Mouse (Mus musculus): ENCODE data around the gene Gm11555.
"Not testable (repeated sequence)": the region's sequence is repeated elsewhere in the genome, so short reads cannot be mapped to it uniquely, and the experiment has no call there.

Gm11555 gene

GRCm38 (mm10) chr11:99650136-99650535 is at the start of gene Gm11555:
Gene Gm11555, minus strand, starts transcription at chr11:99650236.
- DNase-seq = no peak

GRCm38 (mm10) chr11:99690463-99690862 is 40.4 kb upstream of the Gm11555 start, which contains the start of gene Gm14190:
Gene Gm14190, minus strand, starts transcription at chr11:99690740.
- DNase-seq = no peak

DNA sequence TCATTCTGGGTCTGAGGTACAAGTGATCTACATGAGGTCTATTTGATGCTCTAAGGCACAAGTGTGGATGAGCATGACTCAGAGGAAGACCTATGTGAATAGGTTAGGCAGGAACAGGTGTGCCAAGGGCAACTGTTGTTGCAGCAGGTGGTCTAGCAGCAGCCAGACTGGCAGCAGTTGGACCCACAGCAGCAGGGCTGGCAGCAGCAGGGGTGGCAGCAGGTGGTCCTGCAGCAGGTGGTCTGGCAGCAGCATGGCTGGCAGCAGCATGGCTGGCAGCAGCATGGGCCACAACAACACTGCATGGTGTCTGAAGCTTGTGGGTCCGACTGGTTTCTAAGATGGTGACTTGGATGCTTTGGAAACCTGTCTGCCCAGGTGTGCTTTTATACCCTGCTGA is 35.2 kb upstream of the Gm11555 start:
- DNase-seq = not testable (repeated sequence)

DNA sequence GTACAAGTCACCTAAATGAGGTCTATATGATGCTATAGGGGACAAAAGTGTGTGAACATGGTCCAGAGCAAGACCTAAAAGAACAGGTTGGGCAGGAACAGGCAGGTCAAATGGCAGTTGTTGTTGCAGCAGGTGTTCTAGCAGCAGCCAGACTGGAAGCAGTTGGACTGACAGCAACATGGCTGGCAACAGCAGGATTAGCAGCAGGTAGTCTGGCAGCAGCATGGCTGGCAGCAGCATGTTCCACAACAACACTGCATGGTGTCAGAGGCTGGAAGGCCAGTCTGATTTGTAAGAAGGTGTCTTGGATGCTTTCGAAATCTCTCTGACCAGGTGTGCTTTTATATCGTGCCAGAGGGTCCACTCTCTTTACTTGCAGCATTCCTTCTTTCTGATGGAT is 33.4 kb upstream of the Gm11555 start:
- DNase-seq = no peak

DNA sequence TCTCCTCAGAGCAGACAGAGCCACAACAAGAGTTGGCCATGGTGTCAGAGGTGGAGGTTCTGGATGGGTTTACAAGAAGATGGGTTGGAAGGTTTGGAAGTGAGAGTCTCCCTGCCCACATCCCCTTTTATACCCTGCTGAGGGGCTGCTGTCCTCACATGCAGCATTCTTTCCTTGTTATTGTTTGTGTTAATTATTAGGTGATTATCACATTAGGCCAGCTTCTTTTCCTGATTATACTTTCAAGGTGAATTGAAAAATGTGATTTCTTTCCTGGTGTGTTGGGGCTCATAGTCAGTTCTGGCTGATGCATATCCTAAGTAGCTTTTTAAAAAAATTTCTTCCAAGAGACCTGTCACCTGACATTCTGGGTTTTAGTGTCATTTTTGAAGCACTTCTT is 15.8 kb upstream of the Gm11555 start, which contains the start of gene Krtap4-6:
Krtap4-6 (minus strand) TSS at position 101 of the 400 bp plus-strand sequence.
- DNase-seq = no peak

DNA sequence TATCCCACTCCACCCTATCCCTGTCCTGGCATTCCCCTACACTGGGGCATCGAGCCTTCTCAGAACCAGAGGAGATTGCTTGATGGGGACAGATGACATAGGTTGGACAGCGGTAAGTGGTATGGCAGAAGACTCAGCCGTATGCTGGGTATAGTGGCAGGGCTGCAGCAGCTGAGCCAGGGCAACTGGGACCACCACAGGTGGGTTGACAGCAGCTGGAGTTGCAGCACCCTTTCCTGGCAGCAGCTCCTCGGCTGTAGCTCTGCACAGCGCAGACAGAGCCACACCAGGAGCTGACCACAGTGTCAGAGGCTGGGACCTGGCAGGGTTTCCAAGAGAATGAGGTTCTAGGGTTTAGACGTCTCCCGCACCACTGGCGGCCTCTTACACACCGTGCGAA is 12.8 kb upstream of the Gm11555 start:
- DNase-seq = no peak

DNA sequence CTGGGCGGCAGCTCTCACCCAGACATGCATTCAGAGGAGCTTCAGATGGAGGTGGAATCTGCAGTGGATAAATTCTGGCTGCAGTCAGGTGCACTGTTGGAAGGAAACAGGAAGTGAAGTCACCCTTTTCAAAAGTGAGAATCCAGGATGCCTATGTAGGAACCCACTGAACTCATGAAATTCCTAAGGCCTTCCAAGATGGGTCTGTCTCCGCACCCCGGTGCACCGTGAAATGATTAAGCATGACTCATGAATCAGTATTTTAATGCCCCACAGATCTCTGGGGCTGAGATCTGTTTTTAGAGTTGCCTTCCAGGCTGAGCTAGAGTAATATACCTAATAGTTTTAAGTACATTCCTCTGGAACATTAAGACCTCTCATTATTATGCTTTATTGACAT is 9.2 kb upstream of the Gm11555 start:
- DNase-seq = no peak

DNA sequence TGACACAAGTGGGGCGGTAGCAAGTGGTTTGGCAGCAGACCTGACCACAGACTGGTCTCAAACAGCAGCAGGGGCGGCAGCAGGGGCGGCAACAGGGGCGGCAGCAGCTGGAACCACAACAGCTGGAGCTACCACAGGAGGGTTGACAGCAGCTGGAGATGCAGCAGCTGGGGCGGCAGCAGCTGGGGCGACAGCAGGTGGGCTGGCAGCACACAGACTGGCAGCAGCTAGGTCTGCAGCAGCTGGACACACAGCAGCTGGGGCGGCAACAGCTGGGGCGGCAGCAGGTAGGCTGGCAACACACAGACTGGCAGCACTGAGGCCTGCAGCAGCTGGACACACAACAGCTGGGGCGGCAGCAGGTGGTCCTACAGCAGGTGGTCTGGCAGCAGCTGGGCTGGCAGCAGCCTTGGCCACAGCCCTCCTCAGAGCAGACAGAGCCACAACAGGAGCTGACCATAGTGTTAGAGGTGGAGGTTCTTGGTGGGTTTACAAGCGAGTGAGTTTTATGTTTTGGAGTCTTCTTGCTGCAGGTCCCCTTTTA is 8.5 kb upstream of the Gm11555 start, which contains the start of gene Gm11563:
Gm11563 (minus strand) TSS at position 494 of the 544 bp plus-strand sequence.
- not testable (repeated sequence) for DNase-seq

- no peak for DNase-seq
Observed at GRCm38 (mm10) chr11:99657051-99657450, 7.0 kb upstream of the Gm11555 start.

DNA sequence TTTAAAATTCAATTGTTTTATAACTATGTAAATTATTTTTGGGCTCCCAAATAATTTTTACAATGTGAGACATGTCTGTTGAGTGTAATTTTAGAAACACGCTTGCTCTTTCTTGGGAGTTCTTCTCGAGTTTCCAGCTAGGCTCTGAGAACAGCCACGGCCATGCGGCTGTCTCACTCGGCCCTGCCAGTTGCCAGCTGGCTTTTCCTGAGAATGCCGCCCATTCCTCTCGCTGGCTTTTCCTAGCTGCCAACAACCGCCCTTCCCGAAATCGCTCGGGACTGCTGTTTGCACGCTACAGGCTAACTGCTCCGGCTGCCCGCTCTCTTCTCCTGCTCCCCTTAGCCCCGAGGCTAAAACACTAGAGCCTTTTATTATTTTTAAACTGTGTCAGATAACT is 3.6 kb downstream of the Gm11555 start:
- DNase-seq = no peak

GRCm38 (mm10) chr11:99644351-99644750 is 5.7 kb downstream of the Gm11555 start:
- DNase-seq = no peak

- not testable (repeated sequence) for DNase-seq
Observed at GRCm38 (mm10) chr11:99643635-99644139, 6.3 kb downstream of the Gm11555 start, which contains the start of gene Krtap4-7. Gene Krtap4-7, minus strand, starts transcription at chr11:99644089.

DNA sequence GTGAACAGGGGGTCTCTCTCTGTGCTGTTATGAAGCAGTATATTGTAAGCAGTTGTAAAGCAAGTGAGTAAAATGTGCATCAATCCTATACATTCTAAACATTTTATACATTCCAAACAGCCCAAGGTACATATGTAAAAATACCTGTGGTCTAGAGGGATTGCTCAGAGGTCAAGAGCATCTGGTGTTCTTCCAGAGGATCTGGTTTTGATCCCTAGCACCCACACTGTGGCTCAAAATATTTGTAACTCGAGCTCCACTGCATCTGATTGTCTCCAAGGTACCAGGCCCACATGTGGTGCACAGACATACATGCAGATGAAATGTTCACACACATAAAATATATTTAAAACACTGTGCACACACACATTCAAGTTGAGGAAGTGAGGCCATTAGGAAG is 9.1 kb downstream of the Gm11555 start:
- no peak for DNase-seq

DNA sequence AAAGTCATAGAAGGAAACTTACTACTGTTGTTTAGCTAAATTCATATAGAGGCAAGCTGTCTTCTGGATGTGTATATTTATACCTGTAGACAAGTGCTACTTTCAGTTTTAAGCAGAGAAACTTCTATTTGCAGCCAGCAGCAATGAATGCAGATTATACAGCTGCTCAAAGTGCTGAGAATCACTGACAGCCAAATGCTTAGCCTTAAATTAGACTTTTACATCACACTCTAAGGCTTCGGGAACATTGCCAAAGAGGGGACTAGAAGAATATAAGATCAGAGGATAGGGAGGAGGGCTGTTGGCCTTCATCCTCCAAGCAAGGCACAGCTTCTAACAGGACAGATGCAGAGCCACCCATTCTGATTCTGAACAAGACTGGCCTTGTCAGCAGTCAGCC is 12.9 kb downstream of the Gm11555 start:
- DNase-seq = no peak

GRCm38 (mm10) chr11:99634653-99635134 is 15.3 kb downstream of the Gm11555 start, which contains the start of gene Krtap4-2:
Gene Krtap4-2, minus strand, starts transcription at chr11:99635084.
- no peak for DNase-seq

DNA sequence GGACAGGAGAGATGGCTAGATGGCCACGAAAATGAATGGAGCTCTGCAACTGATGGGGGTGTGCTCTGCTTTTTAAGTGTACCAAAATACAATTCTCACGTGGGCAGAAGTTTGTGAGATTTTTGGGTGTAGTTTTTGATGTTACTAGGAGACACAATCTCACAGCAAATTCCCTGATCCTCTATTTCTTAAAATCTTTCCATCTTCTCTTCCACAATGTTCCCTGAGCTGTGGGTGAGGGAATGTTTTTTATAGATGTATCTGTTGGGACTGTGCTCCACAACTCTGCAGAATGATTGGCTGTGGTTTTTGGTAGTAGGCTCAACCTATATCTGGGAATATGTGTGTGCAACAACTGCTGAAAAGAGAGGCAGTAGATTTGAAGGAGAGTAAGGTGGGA is 16.7 kb downstream of the Gm11555 start:
- no peak for DNase-seq

- DNase-seq = no peak
Observed at GRCm38 (mm10) chr11:99630890-99631289, 19.1 kb downstream of the Gm11555 start.

DNA sequence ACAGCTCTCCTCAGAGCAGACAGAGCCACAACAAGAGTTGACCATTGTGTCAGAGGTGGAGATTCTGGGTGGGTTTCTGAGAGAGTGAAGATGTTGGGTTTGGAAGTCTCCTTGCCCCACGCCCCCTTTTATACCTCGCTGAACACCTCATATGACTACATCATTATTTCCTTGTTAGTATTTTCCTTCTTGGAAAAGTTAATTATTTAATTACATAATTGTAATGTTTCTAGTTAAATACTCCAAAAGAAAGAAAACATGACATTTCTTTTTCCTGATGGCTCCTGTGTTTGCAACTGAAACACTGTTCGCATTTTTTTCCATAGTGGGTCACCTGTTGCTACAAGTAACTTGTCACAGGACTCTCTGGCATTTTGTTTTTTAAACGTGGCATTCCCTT is 21.9 kb downstream of the Gm11555 start, which contains the start of gene Krtap4-1:
Krtap4-1 (minus strand) TSS at position 101 of the 400 bp plus-strand sequence.
- DNase-seq = no peak

DNA sequence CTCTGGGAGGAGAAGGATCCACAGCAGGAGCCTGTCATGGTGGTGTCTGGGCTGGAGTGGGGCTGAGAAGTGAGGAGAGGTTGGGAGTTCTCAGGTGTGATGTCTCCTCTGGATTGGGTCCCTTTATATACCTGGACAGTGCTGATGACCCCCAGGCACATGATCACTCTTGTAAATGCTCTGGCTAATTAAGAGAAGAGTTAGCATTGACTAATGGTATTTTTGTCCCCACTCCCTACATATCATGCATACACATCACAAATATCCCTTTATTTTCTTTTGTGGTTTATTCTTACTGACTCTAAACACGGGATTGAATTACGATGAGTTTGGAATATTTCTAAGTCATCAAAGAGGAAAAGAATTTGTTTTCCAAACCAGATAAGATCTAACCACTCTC is 29.7 kb downstream of the Gm11555 start, which contains the start of gene Gm11562:
Gm11562 (minus strand) TSS at position 101 of the 400 bp plus-strand sequence.
- no peak for DNase-seq

DNA sequence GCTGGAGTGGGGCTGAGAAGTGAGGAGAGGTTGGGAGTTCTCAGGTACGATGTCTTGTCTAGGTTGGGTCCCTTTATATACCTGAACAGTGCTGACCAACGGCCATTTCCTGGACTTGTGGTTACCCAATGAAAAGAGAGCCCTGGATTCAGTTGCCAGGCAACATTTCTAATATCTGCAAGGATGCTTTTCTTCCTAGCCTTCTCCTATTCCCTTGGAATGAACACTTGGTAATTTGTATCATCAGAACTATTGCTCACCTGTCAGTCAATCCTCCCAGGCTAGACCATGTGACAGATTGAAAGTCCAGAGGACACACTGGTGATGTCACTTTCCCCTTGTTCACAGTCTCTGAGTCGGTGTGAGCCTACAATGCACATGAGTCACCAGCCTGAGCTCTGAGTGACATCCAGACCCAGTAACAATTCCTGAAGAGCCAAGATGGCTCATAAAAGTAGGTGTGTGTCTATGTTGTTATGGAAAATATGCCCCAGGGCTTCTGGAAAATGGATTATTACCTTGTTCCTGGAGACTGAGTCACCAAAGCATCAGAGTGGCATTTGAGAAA is 35.2 kb downstream of the Gm11555 start, which contains the start of gene Krtap2-4:
Krtap2-4 (minus strand) TSS at position 51 of the 568 bp plus-strand sequence.
- DNase-seq = no peak

DNA sequence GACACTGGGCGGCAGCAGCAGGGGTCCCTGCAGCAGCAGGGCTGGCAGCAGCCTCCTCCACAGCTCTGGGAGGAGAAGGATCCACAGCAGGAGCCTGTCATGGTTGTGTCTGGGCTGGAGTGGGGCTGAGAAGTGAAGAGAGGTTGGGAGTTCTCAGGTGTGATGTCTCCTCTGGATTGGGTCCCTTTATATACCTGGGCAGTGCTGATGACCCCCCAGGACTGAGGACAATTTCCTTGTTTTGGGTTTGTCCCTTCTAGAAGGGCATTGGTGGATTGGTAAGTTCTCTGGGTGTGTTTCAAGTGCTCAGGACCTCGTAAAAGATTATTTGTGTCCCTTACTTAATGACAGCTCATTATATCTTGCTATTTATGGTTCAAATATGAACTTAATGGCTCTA is 39.9 kb downstream of the Gm11555 start, which contains the start of gene Gm11937:
Gm11937 (minus strand) TSS at position 101 of the 400 bp plus-strand sequence.
- not testable (repeated sequence) for DNase-seq

- DNase-seq = no peak
Observed at GRCm38 (mm10) chr11:99609126-99609525, 40.9 kb downstream of the Gm11555 start.

DNA sequence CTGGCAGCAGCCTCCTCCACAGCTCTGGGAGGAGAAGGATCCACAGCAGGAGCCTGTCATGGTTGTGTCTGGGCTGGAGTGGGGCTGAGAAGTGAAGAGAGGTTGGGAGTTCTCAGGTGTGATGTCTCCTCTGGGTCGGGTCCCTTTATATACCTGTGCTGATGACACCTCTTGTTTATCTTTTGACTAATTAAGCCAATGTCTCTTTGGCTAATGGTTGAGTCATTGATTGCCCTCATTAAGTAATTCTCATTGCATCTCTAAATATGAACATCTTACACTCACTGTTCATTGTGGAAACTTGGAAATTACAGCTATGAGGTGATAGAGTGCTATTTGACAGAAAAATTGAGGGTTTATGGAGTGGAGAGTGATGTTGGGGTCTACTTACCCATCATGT is 46.8 kb downstream of the Gm11555 start, which contains the start of gene Gm11938:
Gm11938 (minus strand) TSS at position 101 of the 400 bp plus-strand sequence.
- not testable (repeated sequence) for DNase-seq

Data from kidney, postnatal 25 days (tissue).